Mouse (Mus musculus) G1E-ER4 (cell line): Measurements from ENCODE around the gene Zeb2. TPM values are rescaled to one million over a fixed set of nuclear protein-coding genes. Genes with fewer than 3 reads are reported as not detected.

ENCODE experiments used
- GATA1 ChIP-seq: IDR thresholded peaks from one replicate; pipeline ENCODE4 v1.8.0; 2012; ENCODE audit warnings: low read length, inconsistent platforms
- polyA plus RNA-seq: library from polyadenylated mRNA; stranded (reverse); fragments of >175 nt; gene quantifications from 2 replicates; pipeline ENCODE4 v1.2.3, GENCODE M21; 2012

Gene Zeb2
- polyA plus RNA-seq, 1 experiment: 7.6 TPM

- TF ChIP-seq GATA1: no peak
Observed at GRCm38 (mm10) chr2:45062136-45062535, 55.1 kb downstream of the Zeb2 start.

- no peak for TF ChIP-seq GATA1
Observed at GRCm38 (mm10) chr2:45060768-45061167, 56.4 kb downstream of the Zeb2 start.

- TF ChIP-seq GATA1: no peak
Observed at GRCm38 (mm10) chr2:45060202-45060601, 57.0 kb downstream of the Zeb2 start.

- no peak for TF ChIP-seq GATA1
Observed at GRCm38 (mm10) chr2:45059599-45059998, 57.6 kb downstream of the Zeb2 start.

- TF ChIP-seq GATA1: no peak
Observed at GRCm38 (mm10) chr2:45059010-45059409, 58.2 kb downstream of the Zeb2 start.

- TF ChIP-seq GATA1: no peak
Observed at GRCm38 (mm10) chr2:45058183-45058582, 59.0 kb downstream of the Zeb2 start.

- TF ChIP-seq GATA1: no peak
Observed at GRCm38 (mm10) chr2:45056856-45057562, 60.2 kb downstream of the Zeb2 start.

GRCm38 (mm10) chr2:45055926-45056325, 61.3 kb downstream of the Zeb2 start:
- TF ChIP-seq GATA1: no peak

GRCm38 (mm10) chr2:45055034-45055615, 62.1 kb downstream of the Zeb2 start:
- TF ChIP-seq GATA1: no peak

GRCm38 (mm10) chr2:45054070-45055025, 62.8 kb downstream of the Zeb2 start:
- TF ChIP-seq GATA1: no peak

GRCm38 (mm10) chr2:45052587-45052986, 64.6 kb downstream of the Zeb2 start:
- no peak for TF ChIP-seq GATA1

- no peak for TF ChIP-seq GATA1
Observed at GRCm38 (mm10) chr2:45051321-45051720, 65.9 kb downstream of the Zeb2 start.

GRCm38 (mm10) chr2:45049923-45050322, 67.3 kb downstream of the Zeb2 start:
- no peak for TF ChIP-seq GATA1

- TF ChIP-seq GATA1: no peak
Observed at GRCm38 (mm10) chr2:45049279-45049678, 67.9 kb downstream of the Zeb2 start.

- peak; percentile 73 for TF ChIP-seq GATA1
Observed at GRCm38 (mm10) chr2:45040706-45041312, 76.4 kb downstream of the Zeb2 start.

- TF ChIP-seq GATA1: no peak
Observed at GRCm38 (mm10) chr2:45039503-45039902, 77.7 kb downstream of the Zeb2 start.
